Comparison of ENCODE assay signal across 11 mouse cellular contexts in the genomic region with DNA sequence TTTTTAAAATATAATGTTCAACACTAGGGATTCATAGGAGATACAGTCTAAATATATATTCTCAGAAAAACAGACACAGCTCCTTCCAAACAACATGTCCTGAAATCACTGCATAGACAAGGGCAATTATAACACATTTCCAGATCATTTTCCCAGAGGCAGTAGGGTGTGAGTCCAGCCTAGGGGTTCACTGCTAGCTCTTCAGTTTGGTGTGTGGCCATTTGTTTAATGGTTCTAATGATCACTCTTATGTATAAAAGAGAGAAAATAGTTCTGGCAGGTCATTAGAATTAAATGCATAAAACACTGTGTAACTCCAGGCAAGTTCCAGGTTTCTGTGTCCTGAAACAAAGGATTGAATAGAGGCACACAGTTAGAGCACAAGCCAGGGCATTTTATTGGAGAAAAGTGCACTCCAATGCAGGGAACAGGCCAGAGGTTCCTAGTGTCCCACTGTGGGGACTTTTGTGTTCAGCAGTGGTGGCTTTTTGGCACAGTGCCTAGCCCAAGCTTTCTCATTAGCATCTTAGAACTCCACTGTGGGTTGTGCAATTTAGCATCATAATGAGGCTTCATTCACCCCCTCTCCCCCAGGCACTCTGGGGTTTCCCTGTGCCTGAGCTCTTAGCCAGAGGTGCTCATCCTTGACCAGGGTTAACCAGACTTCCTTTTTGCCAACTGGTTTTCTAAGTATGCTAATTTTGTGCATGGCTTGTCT. TPM values are rescaled to one million over a fixed set of nuclear protein-coding genes. Genes with fewer than 3 reads are reported as not detected.
A peak's percentile ranks its signal among the peaks of the same experiment; 100 is the strongest.
DNase-seq lines count a peak whose midpoint lies in the region; ATAC-seq and TF ChIP-seq lines count a peak whose summit lies in the region.
"Had no signal": no experiment of that assay in that cellular context is flagged by ENCODE, and none has a peak within 500 bp of the region (broad histone marks: within the 10 kb centered on the region; RNA-seq: fewer than 3 reads in every experiment).

No protein-coding gene starts in this region.

- H3K27me3 ChIP-seq in embryonic facial prominence, embryonic 14.5 days (replicated peaks; ENCODE audit: control insufficient read depth, insufficient read depth, low read length): no peaks in the 10 kb centered on the region
- no peaks in the 10 kb centered on the region for H3K27me3 ChIP-seq in kidney, postnatal 0 days (ENCODE audit: insufficient read depth, low read length)
- H3K27me3 ChIP-seq in neural tube, embryonic 12.5 days (replicated peaks): 0 out of 2 replicates have a peak, but pooled peaks cover 11% of the 10 kb centered on the region
- H3K27me3 ChIP-seq in heart, adult 2 months (ENCODE audit: control insufficient read depth, insufficient read depth, low read length): no peaks in the 10 kb centered on the region

- H3K4me1 ChIP-seq in embryonic facial prominence, embryonic 14.5 days (ENCODE audit: control insufficient read depth, insufficient read depth, low read length): no peaks in the 10 kb centered on the region
- no peaks in the 10 kb centered on the region for H3K4me1 ChIP-seq in kidney, postnatal 0 days (replicated peaks; ENCODE audit: insufficient read depth, low read length)
- 0 out of 2 replicates have a peak, but pooled peaks cover 3% of the 10 kb centered on the region for H3K4me1 ChIP-seq in neural tube, embryonic 12.5 days
- no peaks in the 10 kb centered on the region for H3K4me1 ChIP-seq in heart, adult 2 months (ENCODE audit: control insufficient read depth, insufficient read depth, low read length)

- H3K9me3 ChIP-seq in embryonic facial prominence, embryonic 14.5 days (ENCODE audit: control insufficient read depth, low read length): no peaks in the 10 kb centered on the region
- H3K9me3 ChIP-seq in kidney, postnatal 0 days (replicated peaks; ENCODE audit: low read length): no peaks in the 10 kb centered on the region
- H3K9me3 ChIP-seq in neural tube, embryonic 12.5 days: no peaks in the 10 kb centered on the region

- TF ChIP-seq CTCF in kidney, postnatal 0 days (IDR thresholded peaks at IDR 0.05; ENCODE audit: low read depth): no peak
- no peak for TF ChIP-seq CTCF in heart, adult 2 months (IDR thresholded peaks at IDR 0.05)

- peak; percentile 79 for ATAC-seq in embryonic facial prominence, embryonic 14.5 days (ENCODE audit: low read depth)
- peak; percentile 82 for ATAC-seq in kidney, postnatal 0 days (replicated peaks; ENCODE audit: low FRiP score, low read depth)
- peak; percentile 92 for ATAC-seq in neural tube, embryonic 12.5 days (ENCODE audit: low FRiP score, low read depth)
- ATAC-seq: intestine, embryonic 16.5 days had no signal

- H3K4me3 ChIP-seq in embryonic facial prominence, embryonic 14.5 days (ENCODE audit: low read depth, low read length): no peak overlapping the region
- H3K4me3 ChIP-seq in kidney, postnatal 0 days (replicated peaks; ENCODE audit: low read depth, low read length): no peak overlapping the region
- H3K4me3 ChIP-seq in neural tube, embryonic 12.5 days: no peak overlapping the region
- no peak overlapping the region for H3K4me3 ChIP-seq in heart, adult 2 months

- no peak overlapping the region for H3K27ac ChIP-seq in embryonic facial prominence, embryonic 14.5 days (replicated peaks; ENCODE audit: low read depth, low read length)
- H3K27ac ChIP-seq in kidney, postnatal 0 days: no peak overlapping the region
- H3K27ac ChIP-seq in neural tube, embryonic 12.5 days: no peak overlapping the region
- no peak overlapping the region for H3K27ac ChIP-seq in heart, adult 2 months

- no peak for TF ChIP-seq POLR2A in heart, adult 2 months (IDR thresholded peaks at IDR 0.05; ENCODE audit: insufficient read depth, low read depth, low read length)

- H3K4me2 ChIP-seq in embryonic facial prominence, embryonic 14.5 days (ENCODE audit: low read depth, low read length): no peak overlapping the region
- H3K4me2 ChIP-seq in kidney, postnatal 0 days (ENCODE audit: low read length): no peak overlapping the region
- H3K4me2 ChIP-seq in neural tube, embryonic 12.5 days (replicated peaks): no peak overlapping the region

- peak; percentile 35 for DNase-seq in layer of hippocampus, adult 11-12 months (ENCODE audit: low spot score)
- no peak for DNase-seq in layer of hippocampus, adult 9-10 months (ENCODE audit: low spot score)
- DNase-seq in embryonic facial prominence, embryonic 14.5 days (ENCODE audit: low spot score): peak; percentile 47
- DNase-seq in kidney, postnatal 0 days (ENCODE audit: low spot score): no peak
- no peak for DNase-seq in heart, adult 2 months
- DNase-seq in spleen, postnatal 14 days (ENCODE audit: low spot score in 2 of 2): no peak
- no peak for DNase-seq in lung, postnatal 14 days

- no peaks in the 10 kb centered on the region for H3K79me2 ChIP-seq in heart, adult 2 months (replicated peaks; ENCODE audit: control insufficient read depth, insufficient read depth, low read length)

- no peak for TF ChIP-seq EP300 in heart, adult 2 months (IDR thresholded peaks at IDR 0.05; ENCODE audit: insufficient read depth, low read depth, low read length)

- intact Hi-C loops in heart, adult 2 months (cut with DNase I): no loop called here

- no peaks in the 10 kb centered on the region for H3K36me3 ChIP-seq in embryonic facial prominence, embryonic 14.5 days (ENCODE audit: control insufficient read depth, insufficient read depth, low read length)
- H3K36me3 ChIP-seq in kidney, postnatal 0 days (ENCODE audit: insufficient read depth, low read length): no peaks in the 10 kb centered on the region
- H3K36me3 ChIP-seq in neural tube, embryonic 12.5 days: no peaks in the 10 kb centered on the region
- H3K36me3 ChIP-seq in heart, adult 2 months (ENCODE audit: control insufficient read depth, insufficient read depth, low read length): no peaks in the 10 kb centered on the region

- H3K9ac ChIP-seq in embryonic facial prominence, embryonic 14.5 days (ENCODE audit: low read depth, low read length): no peak overlapping the region
- H3K9ac ChIP-seq in kidney, postnatal 0 days (ENCODE audit: low read depth, low read length): no peak overlapping the region
- no peak overlapping the region for H3K9ac ChIP-seq in neural tube, embryonic 12.5 days
- no peak overlapping the region for H3K9ac ChIP-seq in heart, adult 2 months (ENCODE audit: low read depth, low read length)

RNA-seq across cellular contexts. Expression of a gene that starts 10.8 kb away (rescaled TPM):
- polyA plus RNA-seq in embryonic facial prominence, embryonic 14.5 days (2014; fragmentation: Nextera tagmentation; extraction: Ambion mirVana): not detected in 2 replicates
- polyA plus RNA-seq in kidney, postnatal 0 days (2015; fragmentation: Nextera tagmentation; extraction: Ambion mirVana): not detected in 2 replicates
- not detected in 2 replicates for polyA plus RNA-seq in neural tube, embryonic 12.5 days (2016; fragmentation: Nextera tagmentation; extraction: Ambion mirVana)
- total RNA-seq in heart, adult 2 months (2021): not detected
- polyA plus RNA-seq in heart, adult 2 months (2012; rRNA removed): not detected in 2 replicates
- total RNA-seq: megakaryocyte, adult 5-6 weeks had no signal
- polyA plus RNA-seq: cortical plate, adult 2 months; intestine, embryonic 16.5 days had no signal

RNA-seq across cellular contexts. Expression of a gene that starts 11.0 kb away (rescaled TPM):
- polyA plus RNA-seq in embryonic facial prominence, embryonic 14.5 days (2014; fragmentation: Nextera tagmentation; extraction: Ambion mirVana): not detected in 2 replicates
- not detected in 2 replicates for polyA plus RNA-seq in kidney, postnatal 0 days (2015; fragmentation: Nextera tagmentation; extraction: Ambion mirVana)
- not detected in 2 replicates for polyA plus RNA-seq in neural tube, embryonic 12.5 days (2016; fragmentation: Nextera tagmentation; extraction: Ambion mirVana)
- not detected for total RNA-seq in heart, adult 2 months (2021)
- polyA plus RNA-seq in heart, adult 2 months (2012; rRNA removed): 0.16 TPM in 1 of 2 replicates, not detected in the other
- polyA plus RNA-seq: cortical plate, adult 2 months; intestine, embryonic 16.5 days had no signal

RNA-seq across cellular contexts. Expression of a gene that starts 57.3 kb away (rescaled TPM):
- not detected in 2 replicates for polyA plus RNA-seq in embryonic facial prominence, embryonic 14.5 days (2014; fragmentation: Nextera tagmentation; extraction: Ambion mirVana)
- polyA plus RNA-seq in kidney, postnatal 0 days (2015; fragmentation: Nextera tagmentation; extraction: Ambion mirVana): not detected in 2 replicates
- not detected in 2 replicates for polyA plus RNA-seq in neural tube, embryonic 12.5 days (2016; fragmentation: Nextera tagmentation; extraction: Ambion mirVana)
- not detected for total RNA-seq in heart, adult 2 months (2021)
- polyA plus RNA-seq in heart, adult 2 months (2012; rRNA removed): not detected in 2 replicates
- total RNA-seq: megakaryocyte, adult 5-6 weeks had no signal
- polyA plus RNA-seq: cortical plate, adult 2 months; intestine, embryonic 16.5 days had no signal

Comparison
In these comparisons a context has a peak if more than half of its experiments do, and no peak if none do; other contexts are left out.
1. DNase-seq: peak in layer of hippocampus, adult 11-12 months (single experiment) and embryonic facial prominence, embryonic 14.5 days (single experiment); none in layer of hippocampus, adult 9-10 months (single experiment), kidney, postnatal 0 days (single experiment), heart, adult 2 months (0 of 2), spleen, postnatal 14 days (0 of 2) and lung, postnatal 14 days (single experiment).
2. Peak in every context shown above with its lines, with median percentiles within 50 percentile points of each other: ATAC-seq.